Mouse (Mus musculus) embryo, embryonic 11.5 days (tissue): ENCODE data around the gene Ly6g6f.
"Not testable (repeated sequence)": the region's sequence is repeated elsewhere in the genome, so short reads cannot be mapped to it uniquely, and the experiment has no call there.

Source experiments
- DNase-seq: peaks from one replicate; pipeline ENCODE4 v3.0.0-alpha.2; 2012; ENCODE audit warnings: low read depth, low spot score

The Ly6g6f gene

GRCm38 (mm10) chr17:35055691-35056495 lies 29.5 kb downstream of the Ly6g6f start:
- no peak for DNase-seq

- DNase-seq: no peak
These were observed 33.1 kb downstream of the Ly6g6f start for GRCm38 (mm10) chr17:35052271-35052798.

GRCm38 (mm10) chr17:35051156-35052086 lies 34.0 kb downstream of the Ly6g6f start:
- peak; percentile 59 for DNase-seq

GRCm38 (mm10) chr17:35050126-35050750 lies 35.2 kb downstream of the Ly6g6f start:
- no peak for DNase-seq

- peak; percentile 64 for DNase-seq
These were observed 35.8 kb downstream of the Ly6g6f start, which contains the start of gene Clic1 for GRCm38 (mm10) chr17:35049561-35050016. Gene Clic1 (plus strand): TSS chr17:35049966.

GRCm38 (mm10) chr17:35048932-35049440 lies 36.4 kb downstream of the Ly6g6f start:
- no peak for DNase-seq

- DNase-seq: no peak
These were observed 37.1 kb downstream of the Ly6g6f start for GRCm38 (mm10) chr17:35048149-35048931.

GRCm38 (mm10) chr17:35047688-35048087 lies 37.7 kb downstream of the Ly6g6f start:
- DNase-seq: no peak

- DNase-seq: peak; percentile 99
These were observed 38.5 kb downstream of the Ly6g6f start, which contains the start of gene Msh5 for GRCm38 (mm10) chr17:35046681-35047455. Gene Msh5 (minus strand): TSS chr17:35046745.

- DNase-seq: no peak
These were observed 39.4 kb downstream of the Ly6g6f start for GRCm38 (mm10) chr17:35045807-35046680.

GRCm38 (mm10) chr17:35044904-35045806 lies 40.3 kb downstream of the Ly6g6f start:
- no peak for DNase-seq

- no peak for DNase-seq
These were observed 41.6 kb downstream of the Ly6g6f start for GRCm38 (mm10) chr17:35043794-35044193.

- no peak for DNase-seq
These were observed 46.1 kb downstream of the Ly6g6f start for GRCm38 (mm10) chr17:35039121-35039873.

GRCm38 (mm10) chr17:35034896-35035295 lies 50.5 kb downstream of the Ly6g6f start:
- no peak for DNase-seq

- not testable (repeated sequence) for DNase-seq
These were observed 51.7 kb downstream of the Ly6g6f start for GRCm38 (mm10) chr17:35033703-35034102.

- no peak for DNase-seq
These were observed 53.0 kb downstream of the Ly6g6f start for GRCm38 (mm10) chr17:35032323-35032870.
